Mouse (Mus musculus) small intestine, adult 2 months (tissue): ENCODE data around the gene Lsm8.

Experiments
- CTCF ChIP-seq: fragments of 200-500 bp; IDR thresholded peaks from 2 replicates; pipeline ENCODE4 v1.5.1; 2012; ENCODE audit warnings: low read depth, mild to moderate bottlenecking, control low read depth, inconsistent platforms, low read length, moderate library complexity, mixed read lengths; ENCODE audit not compliant: insufficient replicate concordance, insufficient read length; ENCODE audit errors: extremely low read depth
- POLR2A ChIP-seq: fragments of 200-500 bp; IDR thresholded peaks from 2 replicates; pipeline ENCODE4 v1.6.1; 2012; ENCODE audit warnings: low read depth, mild to moderate bottlenecking, control low read depth, inconsistent platforms, low read length, moderate library complexity

- TF ChIP-seq CTCF (no peak), POLR2A (no peak)
Measured at GRCm38 (mm10) chr6:18812623-18813022, 35.8 kb upstream of the Lsm8 start.
